Mouse (Mus musculus) kidney, embryonic 15.5 days (tissue): ENCODE results near the gene Gstz1. TPM values are rescaled to one million over a fixed set of nuclear protein-coding genes. Genes with fewer than 3 reads are reported as not detected.
"Not testable (repeated sequence)": the region's sequence is repeated elsewhere in the genome, so short reads cannot be mapped to it uniquely, and the experiment has no call there.

Source experiments
- ATAC-seq: fragments of 200-750 bp; cut with Nextera tagmentation; replicated peaks from 2 replicates; pipeline ENCODE4 v1.8.0; 2017; ENCODE audit warnings: moderate TSS enrichment; ENCODE audit not compliant: low FRiP score
- H3K27ac ChIP-seq: fragments of 300-500 bp; sonication (generic); 2 replicates; pipeline ENCODE4 v1.5.1; 2015; ENCODE audit warnings: mild to moderate bottlenecking, inconsistent platforms
- H3K27me3 ChIP-seq: fragments of 300-500 bp; sonication (generic); 2 replicates; pipeline ENCODE4 v1.6.1; 2015; ENCODE audit warnings: inconsistent platforms
- H3K36me3 ChIP-seq: fragments of 300-500 bp; sonication (generic); 2 replicates; pipeline ENCODE4 v1.6.1; 2015; ENCODE audit warnings: inconsistent platforms
- H3K4me1 ChIP-seq: fragments of 300-500 bp; sonication (generic); 2 replicates; pipeline ENCODE4 v1.6.1; 2015; ENCODE audit warnings: inconsistent platforms
- H3K4me2 ChIP-seq: fragments of 300-500 bp; sonication (generic); 2 replicates; pipeline ENCODE4 v1.6.1; 2015; ENCODE audit warnings: moderate library complexity, mild to moderate bottlenecking, inconsistent platforms
- H3K4me3 ChIP-seq: fragments of 300-500 bp; sonication (generic); replicated peaks from 2 replicates; pipeline ENCODE4 v1.5.1; 2015; ENCODE audit warnings: mild to moderate bottlenecking, inconsistent platforms
- H3K9ac ChIP-seq: fragments of 300-500 bp; sonication (generic); 2 replicates; pipeline ENCODE4 v1.6.1; 2015; ENCODE audit warnings: mild to moderate bottlenecking, inconsistent platforms
- H3K9me3 ChIP-seq: fragments of 300-500 bp; sonication (generic); replicated peaks from 2 replicates; pipeline ENCODE4 v1.6.1; 2016; ENCODE audit warnings: inconsistent platforms
- WGBS: fragments of 180-500 bp; shearing (Covaris S2); methylation state at CpG from one replicate; pipeline ENCODE4 v1.1.7; 2015; ENCODE audit warnings: mixed read lengths; 5-methylcytosine and 5-hydroxymethylcytosine counted together
- polyA plus RNA-seq: library from polyadenylated mRNA; unstranded; fragments of >200 nt; fragmentation: Nextera tagmentation; extraction: Ambion mirVana; gene quantifications from 2 replicates; pipeline ENCODE4 v1.2.1, GENCODE M21; 2015

The Gstz1 gene
- polyA plus RNA-seq, 1 experiment from 2014 or later = 56.1 TPM

DNA sequence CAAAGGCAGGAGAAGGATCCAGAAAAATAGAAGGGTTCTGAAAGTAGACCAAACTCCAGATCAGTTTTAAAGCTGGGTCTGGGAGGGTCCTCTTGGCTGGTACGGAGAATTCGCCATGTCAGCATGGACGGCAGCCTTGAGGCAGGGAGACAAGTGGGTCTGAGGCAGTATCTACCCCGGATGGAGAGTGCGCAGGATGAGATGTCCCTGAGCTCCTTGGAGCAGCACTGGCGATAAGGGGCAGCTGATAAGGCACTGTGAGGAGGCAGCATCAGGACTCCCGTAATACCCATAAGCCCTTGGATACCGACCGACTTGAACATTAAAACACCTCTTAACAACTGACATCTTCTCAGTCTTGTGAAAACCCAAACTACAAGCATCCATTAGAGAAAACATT is 14.2 kb upstream of the Gstz1 start:
- H3K9me3 ChIP-seq = no peaks in the 10 kb centered on the region
- no peaks in the 10 kb centered on the region for H3K27me3 ChIP-seq
- no peak for ATAC-seq
- no peak overlapping the region for H3K4me2 ChIP-seq
- no peak overlapping the region for H3K4me3 ChIP-seq
- H3K36me3 ChIP-seq = peaks cover 55% of the 10 kb centered on the region
- WGBS = 96% methylated on average over 9 of the region's 9 CpGs
- no peak overlapping the region for H3K27ac ChIP-seq
- no peak overlapping the region for H3K9ac ChIP-seq
- H3K4me1 ChIP-seq = no peaks in the 10 kb centered on the region

DNA sequence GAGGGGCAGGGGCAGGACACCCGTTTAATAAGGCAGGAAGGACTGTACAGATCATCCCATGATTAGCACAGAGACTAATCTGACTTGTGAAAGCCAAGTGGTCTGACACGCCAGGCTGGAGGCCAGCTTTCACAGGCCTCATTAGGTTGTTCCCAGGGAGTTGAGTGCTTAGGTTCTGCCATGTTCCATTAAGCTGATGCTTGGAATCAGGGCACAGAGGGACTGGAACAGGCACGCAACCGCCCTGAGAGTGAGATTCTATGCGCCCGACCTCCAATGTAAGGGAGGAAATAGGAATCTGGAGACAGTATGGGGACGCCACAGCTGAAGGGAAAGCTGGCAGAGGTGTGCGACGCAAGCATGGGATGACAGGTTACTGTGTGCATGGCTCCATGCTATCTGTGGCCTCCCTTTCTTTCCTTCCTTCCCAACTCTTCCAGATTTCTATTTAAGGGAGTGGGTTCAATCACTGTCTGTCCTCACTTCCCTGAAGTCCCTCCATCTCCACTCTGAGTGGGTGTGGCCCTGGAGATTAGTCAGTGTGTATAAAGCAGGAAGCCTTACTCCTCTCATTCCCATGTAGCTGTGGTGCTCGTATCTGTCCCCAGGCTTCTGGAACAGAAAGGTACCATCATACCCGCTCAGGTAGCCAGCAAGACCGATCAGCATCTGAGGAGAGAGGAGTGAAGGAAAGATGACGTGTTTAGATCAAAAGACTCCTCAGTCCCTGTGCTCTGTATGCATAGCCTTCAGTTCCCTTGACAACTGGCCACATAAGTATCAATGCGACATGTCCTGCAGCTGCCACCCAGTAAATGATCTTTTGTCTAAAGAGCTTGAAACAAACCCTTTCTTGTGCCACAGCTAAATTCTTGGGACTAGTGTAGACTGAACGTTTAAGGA is 9.3 kb upstream of the Gstz1 start:
- H3K4me1 ChIP-seq = peaks cover 8% of the 10 kb centered on the region
- H3K27ac ChIP-seq = no peak overlapping the region
- no peak overlapping the region for H3K4me3 ChIP-seq
- no peak for ATAC-seq
- no peaks in the 10 kb centered on the region for H3K27me3 ChIP-seq
- no peak overlapping the region for H3K9ac ChIP-seq
- H3K9me3 ChIP-seq = no peaks in the 10 kb centered on the region
- 88% methylated on average over 15 of the region's 15 CpGs for WGBS
- H3K36me3 ChIP-seq = peaks cover 24% of the 10 kb centered on the region
- no peak overlapping the region for H3K4me2 ChIP-seq

GRCm38 (mm10) chr12:87138342-87138701 is 8.6 kb upstream of the Gstz1 start:
- H3K4me3 ChIP-seq = no peak overlapping the region
- H3K4me2 ChIP-seq = no peak overlapping the region
- H3K27ac ChIP-seq = no peak overlapping the region
- H3K36me3 ChIP-seq = peaks cover 19% of the 10 kb centered on the region
- no peak overlapping the region for H3K9ac ChIP-seq
- no peaks in the 10 kb centered on the region for H3K9me3 ChIP-seq
- ATAC-seq = no peak
- WGBS = 88% methylated on average over 2 of the region's 2 CpGs
- H3K27me3 ChIP-seq = no peaks in the 10 kb centered on the region
- peaks cover 8% of the 10 kb centered on the region for H3K4me1 ChIP-seq

GRCm38 (mm10) chr12:87138768-87139167 is 8.2 kb upstream of the Gstz1 start:
- Histone ChIP-seq H3K4me2 (no peak overlapping the region), H3K9ac (no peak overlapping the region), H3K4me3 (no peak overlapping the region), H3K27me3 (no peaks in the 10 kb centered on the region), H3K36me3 (peaks cover 17% of the 10 kb centered on the region), H3K27ac (no peak overlapping the region), H3K4me1 (peaks cover 8% of the 10 kb centered on the region), H3K9me3 (no peaks in the 10 kb centered on the region)
- 64% methylated on average over 2 of the region's 2 CpGs for WGBS
- ATAC-seq = no peak

DNA sequence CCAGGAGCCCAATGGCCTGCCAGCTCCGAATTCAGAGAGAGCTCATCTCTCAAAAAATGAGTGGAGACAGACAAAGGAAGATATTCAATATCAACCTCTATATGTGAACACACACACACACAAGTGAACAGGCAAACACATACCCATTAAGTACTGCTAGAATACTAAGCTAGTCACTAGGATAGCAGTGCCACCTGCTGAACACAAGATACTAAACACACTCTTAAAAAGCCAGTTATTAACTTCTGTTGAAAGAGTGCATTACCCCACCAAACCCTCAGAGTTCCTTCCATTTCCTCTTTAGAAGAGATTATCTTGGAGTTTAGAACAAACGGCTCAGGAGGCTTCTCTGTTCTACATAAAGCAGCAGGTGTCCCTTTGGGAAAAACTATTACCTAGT is 4.8 kb upstream of the Gstz1 start:
- peaks cover 16% of the 10 kb centered on the region for H3K4me1 ChIP-seq
- peaks cover 23% of the 10 kb centered on the region for H3K36me3 ChIP-seq
- 0 out of 2 replicates have a peak overlapping the region, but pooled peaks have one; percentile 22 for H3K27ac ChIP-seq
- no peak overlapping the region for H3K4me2 ChIP-seq
- H3K9me3 ChIP-seq = no peaks in the 10 kb centered on the region
- H3K4me3 ChIP-seq = no peak overlapping the region
- no peaks in the 10 kb centered on the region for H3K27me3 ChIP-seq
- ATAC-seq = no peak
- no peak overlapping the region for H3K9ac ChIP-seq
- whole genome bisulfite sequencing = 85% methylated on average over 2 of the region's 2 CpGs

GRCm38 (mm10) chr12:87147395-87148089 is 577 bp downstream of the Gstz1 start, which contains the start of gene Pomt2:
Gene Pomt2, minus strand, starts transcription at chr12:87147968.
- H3K4me2 ChIP-seq = peak within 1 kb of the TSS; percentile 70
- WGBS = under 1% methylated on average over 60 of the region's 61 CpGs
- ATAC-seq = peak; percentile 98
- H3K27me3 ChIP-seq = no peaks in the 10 kb centered on the region
- peaks cover under 1% of the 10 kb centered on the region; the same call in 1 of the 2 replicates for H3K9me3 ChIP-seq
- H3K9ac ChIP-seq = peak within 1 kb of the TSS; percentile 75
- peak within 1 kb of the TSS; percentile 99 for H3K27ac ChIP-seq
- peaks cover 16% of the 10 kb centered on the region for H3K4me1 ChIP-seq
- H3K4me3 ChIP-seq = peak within 1 kb of the TSS; percentile 94
- peaks cover 23% of the 10 kb centered on the region for H3K36me3 ChIP-seq

- peaks cover 16% of the 10 kb centered on the region for H3K4me1 ChIP-seq
- ATAC-seq = no peak
- 11% methylated on average over 15 of the region's 15 CpGs for WGBS
- H3K27ac ChIP-seq = peak overlapping the region; percentile 99
- H3K27me3 ChIP-seq = no peaks in the 10 kb centered on the region
- peaks cover 2% of the 10 kb centered on the region; the same call in 1 of the 2 replicates for H3K9me3 ChIP-seq
- peak overlapping the region; percentile 75 for H3K9ac ChIP-seq
- peak overlapping the region; percentile 94 for H3K4me3 ChIP-seq
- peak overlapping the region; percentile 70 for H3K4me2 ChIP-seq
- peaks cover 23% of the 10 kb centered on the region for H3K36me3 ChIP-seq
Observed at GRCm38 (mm10) chr12:87148136-87148535, 1.2 kb downstream of the Gstz1 start.

DNA sequence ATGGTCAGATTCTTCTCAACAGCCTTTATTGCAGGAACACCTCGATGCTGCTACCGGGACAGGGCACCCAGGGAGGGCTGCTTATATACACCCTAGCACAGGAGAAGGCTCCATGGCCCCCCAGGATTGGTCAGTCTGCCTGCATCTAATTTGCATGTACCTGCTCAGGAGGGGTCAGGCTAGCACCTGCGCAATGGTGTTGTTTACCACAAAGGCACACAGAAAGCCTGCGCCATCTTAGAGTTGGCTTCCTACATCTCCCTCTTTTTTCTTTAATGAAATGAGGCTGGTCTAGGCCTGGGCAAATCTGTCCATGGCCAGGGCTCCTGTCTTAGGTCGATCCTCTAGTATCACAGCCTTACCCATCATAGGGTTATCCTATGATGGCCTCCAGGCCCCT is 2.5 kb downstream of the Gstz1 start:
- H3K27ac ChIP-seq = no peak overlapping the region
- peaks cover 16% of the 10 kb centered on the region for H3K4me1 ChIP-seq
- no peak overlapping the region for H3K4me3 ChIP-seq
- H3K36me3 ChIP-seq = peaks cover 20% of the 10 kb centered on the region
- H3K27me3 ChIP-seq = no peaks in the 10 kb centered on the region
- no peak for ATAC-seq
- H3K9ac ChIP-seq = no peak overlapping the region
- no peak overlapping the region for H3K4me2 ChIP-seq
- WGBS = 97% methylated on average over 5 of the region's 5 CpGs
- peaks cover 2% of the 10 kb centered on the region; the same call in 1 of the 2 replicates for H3K9me3 ChIP-seq

GRCm38 (mm10) chr12:87154448-87154847 is 7.5 kb downstream of the Gstz1 start:
- not testable (repeated sequence) for ATAC-seq, H3K27ac ChIP-seq, H3K9me3 ChIP-seq, H3K4me3 ChIP-seq, H3K27me3 ChIP-seq, H3K4me2 ChIP-seq, H3K4me1 ChIP-seq, H3K9ac ChIP-seq
- H3K36me3 ChIP-seq = peaks cover 27% of the 10 kb centered on the region
- 93% methylated on average over 4 of the region's 4 CpGs for WGBS

DNA sequence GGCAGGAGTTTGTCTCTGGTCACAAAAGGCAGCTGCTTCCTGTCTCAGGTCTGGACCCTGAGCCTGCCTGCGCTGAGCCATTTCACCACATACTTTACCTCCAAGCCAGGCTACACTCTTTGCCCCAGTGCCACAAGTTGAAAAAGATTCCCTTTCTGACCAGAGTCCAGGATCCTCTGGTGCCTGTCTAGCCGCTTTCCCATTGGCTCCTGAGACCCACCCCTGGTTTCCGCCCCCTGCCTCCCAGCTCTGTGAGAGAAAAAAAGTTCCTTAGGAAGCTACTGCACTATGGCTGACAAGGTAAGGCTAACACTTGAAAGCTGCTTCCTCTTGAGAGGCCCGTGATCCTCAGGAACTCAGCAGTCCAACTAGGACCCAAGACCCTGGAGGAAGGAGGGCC is 10.4 kb downstream of the Gstz1 start:
- peak overlapping the region; percentile 45; the same call in 1 of the 2 replicates for H3K27ac ChIP-seq
- H3K4me1 ChIP-seq = peaks cover 7% of the 10 kb centered on the region; the same call in 1 of the 2 replicates
- H3K4me3 ChIP-seq = no peak overlapping the region
- peak; percentile 85 for ATAC-seq
- 46% methylated on average over 4 of the region's 4 CpGs for WGBS
- H3K36me3 ChIP-seq = peaks cover 28% of the 10 kb centered on the region
- H3K27me3 ChIP-seq = no peaks in the 10 kb centered on the region
- H3K4me2 ChIP-seq = 0 out of 2 replicates have a peak overlapping the region, but pooled peaks have one; percentile 1
- H3K9ac ChIP-seq = no peak overlapping the region
- peaks cover 2% of the 10 kb centered on the region; the same call in 1 of the 2 replicates for H3K9me3 ChIP-seq

- ATAC-seq = no peak
- WGBS = 58% methylated on average over 7 of the region's 7 CpGs
- H3K36me3 ChIP-seq = peaks cover 35% of the 10 kb centered on the region
- no peak overlapping the region for H3K27ac ChIP-seq
- no peak overlapping the region for H3K9ac ChIP-seq
- H3K4me2 ChIP-seq = 0 out of 2 replicates have a peak overlapping the region, but pooled peaks have one; percentile 1
- H3K27me3 ChIP-seq = no peaks in the 10 kb centered on the region
- no peak overlapping the region for H3K4me3 ChIP-seq
- H3K9me3 ChIP-seq = no peaks in the 10 kb centered on the region
- peaks cover 7% of the 10 kb centered on the region; the same call in 1 of the 2 replicates for H3K4me1 ChIP-seq
Observed at GRCm38 (mm10) chr12:87158099-87158498, 11.1 kb downstream of the Gstz1 start.

DNA sequence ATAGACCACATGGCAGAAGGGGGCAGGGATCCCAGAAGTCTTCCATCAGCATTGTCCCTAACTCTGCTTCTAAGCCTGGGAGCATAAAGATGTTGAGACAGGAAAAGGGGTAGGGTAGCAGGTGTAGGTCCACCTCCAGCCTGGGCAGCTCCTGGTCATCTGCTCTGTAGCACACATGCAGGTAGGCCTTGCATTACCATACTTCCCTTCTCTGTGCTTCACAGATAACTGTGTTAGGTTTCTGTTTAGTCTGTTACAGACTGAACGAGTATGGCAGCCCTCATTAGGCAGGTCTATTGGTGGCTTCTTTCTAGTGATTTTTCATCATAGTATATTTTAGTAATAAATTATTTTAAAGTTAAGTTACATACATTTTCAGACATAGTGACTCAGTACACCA is 13.3 kb downstream of the Gstz1 start:
- Histone ChIP-seq H3K4me2 (no peak overlapping the region), H3K36me3 (peaks cover 26% of the 10 kb centered on the region), H3K9me3 (no peaks in the 10 kb centered on the region), H3K27ac (no peak overlapping the region), H3K27me3 (no peaks in the 10 kb centered on the region), H3K4me3 (no peak overlapping the region), H3K4me1 (peaks cover 7% of the 10 kb centered on the region; the same call in 1 of the 2 replicates), H3K9ac (no peak overlapping the region)
- ATAC-seq = no peak
- WGBS = 70% methylated on average over 1 of the region's 1 CpGs
